Mouse (Mus musculus): ENCODE results near the gene Sema5b. TPM values are rescaled to one million over a fixed set of nuclear protein-coding genes. Genes with fewer than 3 reads are reported as not detected.
A peak's percentile ranks its signal among the peaks of the same experiment; 100 is the strongest.

Sema5b gene
- polyA plus RNA-seq, 1 experiment from 2014 or later: 0.18 TPM

GRCm38 (mm10) chr16:35633058-35633457, 92.1 kb downstream of the Sema5b start:
- no peaks in the 10 kb centered on the region for H3K36me3 ChIP-seq (ENCODE audit: control insufficient read depth, insufficient read depth)
- H3K9ac ChIP-seq (ENCODE audit: low read depth, low read length): no peak overlapping the region
- H3K9me3 ChIP-seq (replicated peaks; ENCODE audit: control insufficient read depth, low read length): no peaks in the 10 kb centered on the region
- no peaks in the 10 kb centered on the region for H3K27me3 ChIP-seq (ENCODE audit: control insufficient read depth, insufficient read depth, low read depth, low read length)
- 18% methylated on average over 2 of the region's 2 CpGs for WGBS (ENCODE audit: insufficient replicate concordance)
- ATAC-seq (ENCODE audit: low read depth): no peak
- H3K4me1 ChIP-seq (ENCODE audit: control insufficient read depth, low read depth, low read length): no peaks in the 10 kb centered on the region
- no peak overlapping the region for H3K4me3 ChIP-seq (ENCODE audit: low read depth, low read length)
- H3K27ac ChIP-seq (ENCODE audit: low read length): no peak overlapping the region
- H3K4me2 ChIP-seq (ENCODE audit: low read depth, low read length): no peak overlapping the region

- WGBS (ENCODE audit: insufficient replicate concordance): 37% methylated on average over 4 of the region's 4 CpGs
- no peaks in the 10 kb centered on the region for H3K36me3 ChIP-seq (ENCODE audit: control insufficient read depth, insufficient read depth)
- no peaks in the 10 kb centered on the region for H3K4me1 ChIP-seq (ENCODE audit: control insufficient read depth, low read depth, low read length)
- H3K9me3 ChIP-seq (replicated peaks; ENCODE audit: control insufficient read depth, low read length): no peaks in the 10 kb centered on the region
- no peak overlapping the region for H3K4me3 ChIP-seq (ENCODE audit: low read depth, low read length)
- H3K4me2 ChIP-seq (ENCODE audit: low read depth, low read length): no peak overlapping the region
- H3K27me3 ChIP-seq (ENCODE audit: control insufficient read depth, insufficient read depth, low read depth, low read length): no peaks in the 10 kb centered on the region
- H3K9ac ChIP-seq (ENCODE audit: low read depth, low read length): no peak overlapping the region
- ATAC-seq (ENCODE audit: low read depth): no peak
- H3K27ac ChIP-seq (ENCODE audit: low read length): no peak overlapping the region
These were observed 94.0 kb downstream of the Sema5b start for GRCm38 (mm10) chr16:35634971-35635370.

- no peak for ATAC-seq (ENCODE audit: low read depth)
- 42% methylated on average over 3 of the region's 3 CpGs for WGBS (ENCODE audit: insufficient replicate concordance)
These were observed 98.6 kb downstream of the Sema5b start for GRCm38 (mm10) chr16:35639505-35639904.

GRCm38 (mm10) chr16:35648862-35649261, 107.9 kb downstream of the Sema5b start:
- no peak overlapping the region for H3K9ac ChIP-seq (ENCODE audit: low read depth, low read length)
- no peak overlapping the region for H3K27ac ChIP-seq (ENCODE audit: low read length)
- no peaks in the 10 kb centered on the region for H3K9me3 ChIP-seq (replicated peaks; ENCODE audit: control insufficient read depth, low read length)
- no peaks in the 10 kb centered on the region for H3K27me3 ChIP-seq (ENCODE audit: control insufficient read depth, insufficient read depth, low read depth, low read length)
- no peaks in the 10 kb centered on the region for H3K4me1 ChIP-seq (ENCODE audit: control insufficient read depth, low read depth, low read length)
- no peak overlapping the region for H3K4me2 ChIP-seq (ENCODE audit: low read depth, low read length)
- no peak overlapping the region for H3K4me3 ChIP-seq (ENCODE audit: low read depth, low read length)
- H3K36me3 ChIP-seq (ENCODE audit: control insufficient read depth, insufficient read depth): no peaks in the 10 kb centered on the region
- no peak for ATAC-seq (ENCODE audit: low read depth)
- 63% methylated on average over 4 of the region's 4 CpGs for WGBS (ENCODE audit: insufficient replicate concordance)

More at GRCm38 (mm10) chr16:35639505-35639904, 98.6 kb downstream of the Sema5b start:
- Histone ChIP-seq H3K4me2 (ENCODE audit: low read depth, low read length) (no peak overlapping the region), H3K27ac (ENCODE audit: low read length) (no peak overlapping the region), H3K4me3 (ENCODE audit: low read depth, low read length) (no peak overlapping the region), H3K27me3 (ENCODE audit: control insufficient read depth, insufficient read depth, low read depth, low read length) (no peaks in the 10 kb centered on the region), H3K9ac (ENCODE audit: low read depth, low read length) (no peak overlapping the region), H3K9me3 (replicated peaks; ENCODE audit: control insufficient read depth, low read length) (no peaks in the 10 kb centered on the region), H3K4me1 (ENCODE audit: control insufficient read depth, low read depth, low read length) (no peaks in the 10 kb centered on the region), H3K36me3 (ENCODE audit: control insufficient read depth, insufficient read depth) (no peaks in the 10 kb centered on the region)

GRCm38 (mm10) chr16:35652206-35652605, 111.3 kb downstream of the Sema5b start:
- 41% methylated on average over 6 of the region's 6 CpGs for WGBS (ENCODE audit: insufficient replicate concordance)
- H3K4me2 ChIP-seq (ENCODE audit: low read depth, low read length): no peak overlapping the region
- no peaks in the 10 kb centered on the region for H3K9me3 ChIP-seq (replicated peaks; ENCODE audit: control insufficient read depth, low read length)
- ATAC-seq (ENCODE audit: low read depth): no peak
- no peaks in the 10 kb centered on the region for H3K36me3 ChIP-seq (ENCODE audit: control insufficient read depth, insufficient read depth)
- no peaks in the 10 kb centered on the region for H3K4me1 ChIP-seq (ENCODE audit: control insufficient read depth, low read depth, low read length)
- no peak overlapping the region for H3K27ac ChIP-seq (ENCODE audit: low read length)
- H3K27me3 ChIP-seq (ENCODE audit: control insufficient read depth, insufficient read depth, low read depth, low read length): no peaks in the 10 kb centered on the region; the same call in 1 of the 2 replicates
- H3K9ac ChIP-seq (ENCODE audit: low read depth, low read length): no peak overlapping the region
- H3K4me3 ChIP-seq (ENCODE audit: low read depth, low read length): no peak overlapping the region

GRCm38 (mm10) chr16:35652706-35653105, 111.8 kb downstream of the Sema5b start:
- H3K4me3 ChIP-seq (ENCODE audit: low read depth, low read length): no peak overlapping the region
- H3K4me1 ChIP-seq (ENCODE audit: control insufficient read depth, low read depth, low read length): no peaks in the 10 kb centered on the region
- no peak for ATAC-seq (ENCODE audit: low read depth)
- no peaks in the 10 kb centered on the region for H3K36me3 ChIP-seq (ENCODE audit: control insufficient read depth, insufficient read depth)
- no peak overlapping the region for H3K4me2 ChIP-seq (ENCODE audit: low read depth, low read length)
- 58% methylated on average over 3 of the region's 3 CpGs for WGBS (ENCODE audit: insufficient replicate concordance)
- H3K9ac ChIP-seq (ENCODE audit: low read depth, low read length): no peak overlapping the region
- H3K9me3 ChIP-seq (replicated peaks; ENCODE audit: control insufficient read depth, low read length): no peaks in the 10 kb centered on the region
- H3K27me3 ChIP-seq (ENCODE audit: control insufficient read depth, insufficient read depth, low read depth, low read length): no peaks in the 10 kb centered on the region; the same call in none of the 2 replicates
- no peak overlapping the region for H3K27ac ChIP-seq (ENCODE audit: low read length)

GRCm38 (mm10) chr16:35653951-35654350, 113.0 kb downstream of the Sema5b start:
- 63% methylated on average over 5 of the region's 5 CpGs for WGBS (ENCODE audit: insufficient replicate concordance)

GRCm38 (mm10) chr16:35660222-35660621, 119.3 kb downstream of the Sema5b start:
- Histone ChIP-seq H3K9me3 (replicated peaks; ENCODE audit: control insufficient read depth, low read length) (no peaks in the 10 kb centered on the region), H3K4me2 (ENCODE audit: low read depth, low read length) (peak overlapping the region; percentile 44), H3K4me3 (ENCODE audit: low read depth, low read length) (peak overlapping the region; percentile 15; the same call in 1 of the 2 replicates), H3K4me1 (ENCODE audit: control insufficient read depth, low read depth, low read length) (no peaks in the 10 kb centered on the region; the same call in 1 of the 2 replicates), H3K27ac (ENCODE audit: low read length) (no peak overlapping the region), H3K27me3 (ENCODE audit: control insufficient read depth, insufficient read depth, low read depth, low read length) (peaks cover 30% of the 10 kb centered on the region), H3K9ac (ENCODE audit: low read depth, low read length) (no peak overlapping the region), H3K36me3 (ENCODE audit: control insufficient read depth, insufficient read depth) (no peaks in the 10 kb centered on the region)
- ATAC-seq (ENCODE audit: low read depth): no peak
- WGBS (ENCODE audit: insufficient replicate concordance): 8% methylated on average over 36 of the region's 36 CpGs

More at GRCm38 (mm10) chr16:35653951-35654350, 113.0 kb downstream of the Sema5b start:
- Histone ChIP-seq H3K27me3 (ENCODE audit: control insufficient read depth, insufficient read depth, low read depth, low read length) (peaks cover 7% of the 10 kb centered on the region), H3K4me3 (ENCODE audit: low read depth, low read length) (no peak overlapping the region), H3K9ac (ENCODE audit: low read depth, low read length) (no peak overlapping the region), H3K36me3 (ENCODE audit: control insufficient read depth, insufficient read depth) (no peaks in the 10 kb centered on the region), H3K9me3 (replicated peaks; ENCODE audit: control insufficient read depth, low read length) (no peaks in the 10 kb centered on the region), H3K27ac (ENCODE audit: low read length) (no peak overlapping the region), H3K4me1 (ENCODE audit: control insufficient read depth, low read depth, low read length) (no peaks in the 10 kb centered on the region), H3K4me2 (ENCODE audit: low read depth, low read length) (no peak overlapping the region)
- ATAC-seq (ENCODE audit: low read depth): no peak

- Histone ChIP-seq H3K4me3 (ENCODE audit: low read depth, low read length) (no peak overlapping the region), H3K27ac (ENCODE audit: low read length) (no peak overlapping the region), H3K36me3 (ENCODE audit: control insufficient read depth, insufficient read depth) (no peaks in the 10 kb centered on the region), H3K9ac (ENCODE audit: low read depth, low read length) (no peak overlapping the region), H3K27me3 (ENCODE audit: control insufficient read depth, insufficient read depth, low read depth, low read length) (peaks cover 23% of the 10 kb centered on the region), H3K9me3 (replicated peaks; ENCODE audit: control insufficient read depth, low read length) (no peaks in the 10 kb centered on the region), H3K4me1 (ENCODE audit: control insufficient read depth, low read depth, low read length) (no peaks in the 10 kb centered on the region; the same call in 1 of the 2 replicates), H3K4me2 (ENCODE audit: low read depth, low read length) (no peak overlapping the region)
- WGBS (ENCODE audit: insufficient replicate concordance): 76% methylated on average over 9 of the region's 9 CpGs
- ATAC-seq (ENCODE audit: low read depth): no peak
These were observed 123.0 kb downstream of the Sema5b start for GRCm38 (mm10) chr16:35663831-35664414.

All from liver, embryonic 16.5 days (tissue).